Mouse (Mus musculus) thymus, adult 2 months (tissue): Measurements from ENCODE around the gene Dnajc13.

ENCODE experiments used
- CTCF ChIP-seq: fragments of 200-500 bp; IDR thresholded peaks from 2 replicates; pipeline ENCODE4 v1.5.1; 2012; ENCODE audit warnings: mild to moderate bottlenecking, control low read depth, low read length, moderate library complexity, borderline replicate concordance; ENCODE audit not compliant: control insufficient read depth, poor library complexity, insufficient read depth; ENCODE audit errors: extremely low read depth
- POLR2A ChIP-seq: fragments of 200-500 bp; IDR thresholded peaks from 2 replicates; pipeline ENCODE4 v1.6.1; 2012; ENCODE audit warnings: mild to moderate bottlenecking, low read length, control low read depth, moderate library complexity; ENCODE audit not compliant: control insufficient read depth, poor library complexity, insufficient read depth; ENCODE audit errors: extremely low read depth

- TF ChIP-seq CTCF: no peak
- no peak for TF ChIP-seq POLR2A
Measured at GRCm38 (mm10) chr9:104140351-104140750, 122.4 kb downstream of the Dnajc13 start.
